Mouse (Mus musculus): ENCODE measurements around the gene Naip5.

GRCm38 (mm10) chr13:100284611-100285010 lies 38.5 kb upstream of the Naip5 start:
- TF ChIP-seq CTCF (IDR thresholded peaks at IDR 0.05; ENCODE audit: low read depth, low read length) = no peak
- TF ChIP-seq POLR2A (IDR thresholded peaks at IDR 0.05; ENCODE audit: extremely low read depth, insufficient read depth, low read length) = no peak
